10 mouse cellular contexts compared by ENCODE assay signal in the genomic region with DNA sequence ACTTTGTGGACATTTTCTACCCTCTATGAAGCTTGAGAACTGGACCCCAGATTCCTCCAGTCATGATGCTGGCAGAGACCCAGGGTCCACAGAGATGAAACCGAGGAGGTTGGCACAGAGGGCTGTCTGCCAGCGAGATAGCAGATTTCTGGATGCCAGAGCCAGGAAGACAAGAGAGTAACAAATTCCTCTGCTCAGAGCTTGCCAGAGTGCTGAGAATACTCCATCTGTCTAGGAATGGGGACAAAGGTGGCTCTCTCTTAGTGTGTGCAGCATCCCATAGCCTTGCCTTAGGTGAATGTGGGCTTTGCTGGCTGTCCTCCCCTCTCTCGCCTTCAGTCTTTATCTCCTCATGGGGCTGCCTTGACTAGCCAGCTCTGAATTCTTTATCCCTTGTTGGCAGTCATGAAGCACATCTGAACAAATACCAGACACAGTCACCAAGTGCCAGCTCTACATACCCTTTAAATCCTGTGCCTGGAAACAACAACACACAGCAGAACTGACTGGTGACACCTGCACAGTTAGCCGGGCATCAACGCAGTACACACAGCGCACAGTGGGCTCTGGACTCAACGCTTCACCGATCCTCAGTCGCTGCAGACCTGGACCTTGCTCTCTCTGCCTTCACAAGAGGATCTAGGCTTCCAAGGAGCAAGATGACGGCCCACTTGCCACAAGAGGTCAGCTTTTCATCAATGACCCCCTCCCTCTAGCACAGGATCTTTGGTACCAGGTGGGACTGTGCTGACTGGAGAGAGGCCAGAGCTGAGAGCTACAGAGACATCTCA. TPM values are rescaled to one million over a fixed set of nuclear protein-coding genes. Genes with fewer than 3 reads are reported as not detected.
DNase-seq lines count a peak whose midpoint lies in the region; ATAC-seq lines count a peak whose summit lies in the region.
"Had no signal": no experiment of that assay in that cellular context is flagged by ENCODE, and none has a peak within 500 bp of the region (broad histone marks: within the 10 kb centered on the region; RNA-seq: fewer than 3 reads in every experiment).

A gene (plus strand): TSS at position 260 of the 791 bp plus-strand sequence.

- H3K4me1 ChIP-seq in kidney, embryonic 15.5 days, result no peaks in the 10 kb centered on the region
- H3K4me1 ChIP-seq: embryonic facial prominence, embryonic 13.5 days had no signal

- no peak within 1 kb of the TSS for H3K4me3 ChIP-seq in kidney, embryonic 15.5 days (replicated peaks)
- H3K4me3 ChIP-seq: embryonic facial prominence, embryonic 13.5 days had no signal

- no peaks in the 10 kb centered on the region for H3K27me3 ChIP-seq in kidney, embryonic 15.5 days
- H3K27me3 ChIP-seq: embryonic facial prominence, embryonic 13.5 days had no signal

- no peak within 1 kb of the TSS for H3K4me2 ChIP-seq in kidney, embryonic 15.5 days
- H3K4me2 ChIP-seq: embryonic facial prominence, embryonic 13.5 days had no signal

- peak; percentile 49; the same call in 1 of the 2 replicates for ATAC-seq in kidney, embryonic 15.5 days (replicated peaks; ENCODE audit: low FRiP score)

- H3K27ac ChIP-seq in kidney, embryonic 15.5 days, result no peak within 1 kb of the TSS
- H3K27ac ChIP-seq: embryonic facial prominence, embryonic 13.5 days had no signal

- DNase-seq in layer of hippocampus, adult 18-20 months (ENCODE audit: low spot score in 2 of 2), result peak; percentile 34 to 49
- DNase-seq in layer of hippocampus, adult 9-10 months (ENCODE audit: low spot score), result no peak
- DNase-seq in cerebellum, postnatal 25 days, result peak; percentile 79 to 89
- peak; percentile 53 for DNase-seq in right cerebral cortex, postnatal 25 days
- no peak for DNase-seq in T-cell, adult 2 months (ENCODE audit: low spot score)
- no peak for DNase-seq in gastrocnemius, postnatal 10 days
- DNase-seq in natural killer cell, adult 2 months (ENCODE audit: low spot score in 2 of 2), result no peak

- 79% methylated on average over 10 of the region's 10 CpGs for WGBS in kidney, embryonic 15.5 days

- H3K9ac ChIP-seq in kidney, embryonic 15.5 days, result no peak within 1 kb of the TSS
- H3K9ac ChIP-seq: embryonic facial prominence, embryonic 13.5 days had no signal

- H3K9me3 ChIP-seq in kidney, embryonic 15.5 days (replicated peaks), result no peaks in the 10 kb centered on the region
- H3K9me3 ChIP-seq: embryonic facial prominence, embryonic 13.5 days had no signal

- H3K36me3 ChIP-seq in kidney, embryonic 15.5 days, result no peaks in the 10 kb centered on the region
- H3K36me3 ChIP-seq: embryonic facial prominence, embryonic 13.5 days had no signal

RNA-seq across cellular contexts. Expression of the gene that starts here (rescaled TPM):
- 1 to 10 TPM; 2.2 to 2.4 TPM for total RNA-seq in layer of hippocampus, adult 18-20 months (2021)
- 0.09 and 0.10 TPM in 2 replicates for polyA plus RNA-seq in kidney, embryonic 15.5 days (2015; fragmentation: Nextera tagmentation; extraction: Ambion mirVana)
- under 1 TPM; 0.33 to 0.61 TPM for total RNA-seq in gastrocnemius, postnatal 10 days (2021)
- polyA plus RNA-seq: neural tube, embryonic 11.5 days had no signal

Comparison
In these comparisons a context has a peak if more than half of its experiments do, and no peak if none do; other contexts are left out.
1. DNase-seq: peak in layer of hippocampus, adult 18-20 months (2 of 2), cerebellum, postnatal 25 days (2 of 2) and right cerebral cortex, postnatal 25 days (single experiment); none in layer of hippocampus, adult 9-10 months (single experiment), T-cell, adult 2 months (single experiment), gastrocnemius, postnatal 10 days (single experiment) and natural killer cell, adult 2 months (0 of 2).
2. Peak in ATAC-seq in kidney, embryonic 15.5 days; RNA of the gene not detected or under 1 TPM.